Mouse (Mus musculus): Measurements from ENCODE around the gene Gm49383. TPM values are rescaled to one million over a fixed set of nuclear protein-coding genes. Genes with fewer than 3 reads are reported as not detected.

The Gm49383 gene
- polyA plus RNA-seq (2014; fragmentation: Nextera tagmentation; extraction: Ambion mirVana), result 24.3 and 29.6 TPM in 2 replicates

DNA sequence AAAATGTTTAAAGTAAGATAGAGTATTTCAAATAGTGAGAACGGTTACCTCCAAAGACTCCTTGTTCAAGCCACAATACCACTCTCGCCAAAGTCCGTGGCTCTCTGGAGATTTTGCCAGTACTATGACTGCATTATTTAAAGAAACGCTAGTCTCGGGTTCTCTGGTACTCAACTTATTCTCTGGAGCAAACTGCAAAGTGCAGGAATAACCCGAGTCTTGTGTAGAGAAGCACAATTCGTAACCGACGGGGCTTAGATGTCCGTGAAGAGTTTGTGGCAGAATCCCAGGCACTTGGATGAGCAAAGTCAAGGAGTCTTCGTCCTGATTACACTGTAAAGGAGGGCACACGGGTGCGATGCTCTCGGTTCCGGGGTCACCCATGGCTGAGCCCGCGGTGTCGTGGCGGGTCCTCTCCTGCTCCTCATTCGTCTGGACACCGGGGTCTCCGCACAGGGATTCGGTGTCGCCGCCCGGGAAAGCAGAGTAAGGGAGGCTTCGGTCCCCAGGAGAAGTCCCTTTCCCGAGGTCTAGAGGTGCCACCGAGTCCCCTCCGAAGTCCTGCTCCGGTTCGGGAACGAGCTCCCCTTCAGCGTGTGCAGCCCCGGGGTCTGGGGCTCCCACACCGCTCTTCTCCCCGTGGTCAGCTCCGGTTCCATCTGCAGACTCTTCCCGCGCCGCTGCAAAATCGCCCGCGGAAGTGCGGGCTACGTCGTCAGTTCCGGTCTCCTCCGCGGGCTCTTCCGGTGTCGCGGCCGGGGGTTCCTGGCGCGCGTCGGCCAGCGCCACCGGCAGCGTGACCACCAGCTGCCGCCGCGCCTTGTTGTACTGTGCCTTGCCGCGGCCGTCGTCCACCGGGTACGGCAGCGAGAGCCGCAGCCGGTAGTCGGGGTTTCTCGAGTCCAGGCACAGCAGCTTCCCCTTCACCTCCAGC is at the start of gene Gm49383:
Gene Gm49383 (minus strand): TSS at position 661 of the 934 bp plus-strand sequence.
- WGBS, result under 1% methylated on average over 75 of the region's 75 CpGs
- Histone ChIP-seq H3K4me3 (ENCODE audit: low read depth, low read length) (peak within 1 kb of the TSS; percentile 95), H3K9me3 (ENCODE audit: control insufficient read depth, low read depth, low read length) (no peaks in the 10 kb centered on the region), H3K27ac (ENCODE audit: low read length) (peak within 1 kb of the TSS; percentile 91), H3K27me3 (ENCODE audit: control insufficient read depth, insufficient read depth, low read length) (no peaks in the 10 kb centered on the region), H3K9ac (replicated peaks; ENCODE audit: low read depth, low read length) (peak within 1 kb of the TSS; percentile 81), H3K4me1 (ENCODE audit: control insufficient read depth, insufficient read depth, low read length) (peaks cover 11% of the 10 kb centered on the region; the same call in 1 of the 2 replicates), H3K36me3 (ENCODE audit: control insufficient read depth, insufficient read depth, low read length) (peaks cover 16% of the 10 kb centered on the region), H3K4me2 (replicated peaks; ENCODE audit: low read depth, low read length) (peak within 1 kb of the TSS; percentile 81)
- ATAC-seq (ENCODE audit: insufficient number of reproducible peaks, insufficient read depth, low FRiP score, low read depth), result peak; percentile 84

- Histone ChIP-seq H3K36me3 (ENCODE audit: control insufficient read depth, insufficient read depth, low read length) (no peaks in the 10 kb centered on the region), H3K4me3 (ENCODE audit: low read depth, low read length) (peak overlapping the region; percentile 71), H3K27ac (ENCODE audit: low read length) (peak overlapping the region; percentile 83), H3K4me2 (replicated peaks; ENCODE audit: low read depth, low read length) (peak overlapping the region; percentile 48), H3K9ac (replicated peaks; ENCODE audit: low read depth, low read length) (peak overlapping the region; percentile 72), H3K27me3 (ENCODE audit: control insufficient read depth, insufficient read depth, low read length) (no peaks in the 10 kb centered on the region), H3K4me1 (ENCODE audit: control insufficient read depth, insufficient read depth, low read length) (peaks cover 5% of the 10 kb centered on the region), H3K9me3 (ENCODE audit: control insufficient read depth, low read depth, low read length) (no peaks in the 10 kb centered on the region)
- under 1% methylated on average over 63 of the region's 64 CpGs for WGBS
- peak; percentile 92 for ATAC-seq (ENCODE audit: insufficient number of reproducible peaks, insufficient read depth, low FRiP score, low read depth)
Observed at GRCm38 (mm10) chr12:69241771-69242431, 45.0 kb upstream of the Gm49383 start.

GRCm38 (mm10) chr12:69241405-69241770 is 44.5 kb upstream of the Gm49383 start:
- no peaks in the 10 kb centered on the region for H3K27me3 ChIP-seq (ENCODE audit: control insufficient read depth, insufficient read depth, low read length)
- peak overlapping the region; percentile 71 for H3K4me3 ChIP-seq (ENCODE audit: low read depth, low read length)
- no peaks in the 10 kb centered on the region for H3K9me3 ChIP-seq (ENCODE audit: control insufficient read depth, low read depth, low read length)
- no peaks in the 10 kb centered on the region for H3K36me3 ChIP-seq (ENCODE audit: control insufficient read depth, insufficient read depth, low read length)
- H3K9ac ChIP-seq (replicated peaks; ENCODE audit: low read depth, low read length), result peak overlapping the region; percentile 72
- peaks cover 5% of the 10 kb centered on the region for H3K4me1 ChIP-seq (ENCODE audit: control insufficient read depth, insufficient read depth, low read length)
- peak overlapping the region; percentile 83 for H3K27ac ChIP-seq (ENCODE audit: low read length)
- 2% methylated on average over 3 of the region's 3 CpGs for WGBS
- ATAC-seq (ENCODE audit: insufficient number of reproducible peaks, insufficient read depth, low FRiP score, low read depth), result no peak
- peak overlapping the region; percentile 48 for H3K4me2 ChIP-seq (replicated peaks; ENCODE audit: low read depth, low read length)

DNA sequence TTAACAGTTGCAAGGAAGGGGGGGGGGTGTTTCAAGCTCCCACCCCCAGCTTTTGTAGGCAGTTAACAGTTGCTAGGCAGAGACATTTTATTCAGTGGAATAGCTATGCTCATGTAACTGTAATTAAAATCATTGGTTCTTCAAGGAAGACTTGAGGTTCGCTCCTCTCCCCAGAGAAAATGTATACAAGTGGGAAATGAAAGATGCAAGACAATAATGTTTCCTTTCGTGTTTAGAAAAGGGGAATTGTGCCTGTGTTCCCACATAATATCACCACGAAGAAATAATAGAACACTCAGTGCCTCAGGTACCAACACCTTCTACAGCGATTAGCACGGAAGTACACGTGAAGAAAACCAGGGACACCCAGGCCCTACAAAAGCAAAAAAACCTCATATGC is 44.0 kb upstream of the Gm49383 start, which contains the start of gene Klhdc1:
Gene Klhdc1 (plus strand): TSS at position 301 of the 400 bp plus-strand sequence.
- peaks cover 5% of the 10 kb centered on the region for H3K4me1 ChIP-seq (ENCODE audit: control insufficient read depth, insufficient read depth, low read length)
- H3K9me3 ChIP-seq (ENCODE audit: control insufficient read depth, low read depth, low read length), result no peaks in the 10 kb centered on the region
- 69% methylated on average over 6 of the region's 6 CpGs for WGBS
- peak within 1 kb of the TSS; percentile 71 for H3K4me3 ChIP-seq (ENCODE audit: low read depth, low read length)
- peak within 1 kb of the TSS; percentile 72 for H3K9ac ChIP-seq (replicated peaks; ENCODE audit: low read depth, low read length)
- H3K27ac ChIP-seq (ENCODE audit: low read length), result peak within 1 kb of the TSS; percentile 83
- no peaks in the 10 kb centered on the region for H3K36me3 ChIP-seq (ENCODE audit: control insufficient read depth, insufficient read depth, low read length)
- H3K4me2 ChIP-seq (replicated peaks; ENCODE audit: low read depth, low read length), result peak within 1 kb of the TSS; percentile 48
- H3K27me3 ChIP-seq (ENCODE audit: control insufficient read depth, insufficient read depth, low read length), result no peaks in the 10 kb centered on the region
- ATAC-seq (ENCODE audit: insufficient number of reproducible peaks, insufficient read depth, low FRiP score, low read depth), result no peak

GRCm38 (mm10) chr12:69238284-69238683 is 41.4 kb upstream of the Gm49383 start:
- Histone ChIP-seq H3K36me3 (ENCODE audit: control insufficient read depth, insufficient read depth, low read length) (no peaks in the 10 kb centered on the region), H3K27ac (ENCODE audit: low read length) (no peak overlapping the region), H3K27me3 (ENCODE audit: control insufficient read depth, insufficient read depth, low read length) (no peaks in the 10 kb centered on the region), H3K4me1 (ENCODE audit: control insufficient read depth, insufficient read depth, low read length) (peaks cover 5% of the 10 kb centered on the region), H3K4me2 (replicated peaks; ENCODE audit: low read depth, low read length) (no peak overlapping the region), H3K9me3 (ENCODE audit: control insufficient read depth, low read depth, low read length) (no peaks in the 10 kb centered on the region), H3K9ac (replicated peaks; ENCODE audit: low read depth, low read length) (no peak overlapping the region), H3K4me3 (ENCODE audit: low read depth, low read length) (no peak overlapping the region)
- ATAC-seq (ENCODE audit: insufficient number of reproducible peaks, insufficient read depth, low FRiP score, low read depth), result no peak
- WGBS, result 36% methylated on average over 3 of the region's 3 CpGs

DNA sequence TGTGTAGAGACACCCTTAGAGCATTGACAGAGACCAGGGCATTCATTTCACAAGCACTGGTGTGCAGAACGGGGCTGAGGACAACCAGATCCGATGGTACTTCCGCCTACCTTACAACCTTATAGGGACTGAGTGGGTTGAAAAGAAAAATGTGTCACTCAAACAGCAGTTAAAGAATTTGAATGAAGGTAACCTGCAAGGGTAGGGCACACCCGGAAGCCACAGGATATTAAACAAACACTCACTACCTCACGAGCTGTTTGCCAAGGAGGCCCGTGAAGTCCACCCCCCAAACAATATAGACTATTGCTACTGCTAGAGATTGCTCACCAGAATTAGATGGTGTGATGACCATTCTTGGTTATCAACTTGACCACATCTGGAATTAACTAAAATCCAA is 38.9 kb upstream of the Gm49383 start:
- no peaks in the 10 kb centered on the region for H3K9me3 ChIP-seq (ENCODE audit: control insufficient read depth, low read depth, low read length)
- peak; percentile 53; the same call in 1 of the 2 replicates for ATAC-seq (ENCODE audit: insufficient number of reproducible peaks, insufficient read depth, low FRiP score, low read depth)
- H3K27me3 ChIP-seq (ENCODE audit: control insufficient read depth, insufficient read depth, low read length), result no peaks in the 10 kb centered on the region
- no peak overlapping the region for H3K9ac ChIP-seq (replicated peaks; ENCODE audit: low read depth, low read length)
- no peak overlapping the region for H3K27ac ChIP-seq (ENCODE audit: low read length)
- H3K36me3 ChIP-seq (ENCODE audit: control insufficient read depth, insufficient read depth, low read length), result no peaks in the 10 kb centered on the region
- WGBS, result 78% methylated on average over 6 of the region's 6 CpGs
- H3K4me1 ChIP-seq (ENCODE audit: control insufficient read depth, insufficient read depth, low read length), result peaks cover under 1% of the 10 kb centered on the region; the same call in 1 of the 2 replicates
- no peak overlapping the region for H3K4me3 ChIP-seq (ENCODE audit: low read depth, low read length)
- no peak overlapping the region for H3K4me2 ChIP-seq (replicated peaks; ENCODE audit: low read depth, low read length)

DNA sequence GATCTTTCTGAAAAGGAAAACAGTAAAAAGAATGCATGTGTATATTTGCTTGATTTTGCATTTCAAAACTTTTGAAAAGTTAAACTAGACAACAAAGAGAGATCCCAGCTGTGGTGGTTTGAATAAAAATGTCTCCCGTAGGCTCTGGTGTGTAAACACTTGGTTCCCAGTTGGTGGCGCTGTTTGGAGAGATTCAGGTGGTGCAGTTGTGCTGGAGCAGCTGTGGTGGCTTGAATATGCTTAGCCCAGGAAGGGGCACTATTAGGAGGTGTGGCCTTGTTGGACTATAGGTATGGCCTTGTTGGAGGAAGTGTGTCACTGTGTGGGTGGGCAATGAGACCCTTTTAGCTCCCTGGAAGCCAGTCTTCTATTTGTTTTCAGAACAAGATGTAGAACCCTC is 32.3 kb upstream of the Gm49383 start:
- H3K4me3 ChIP-seq (ENCODE audit: low read depth, low read length), result no peak overlapping the region
- H3K9ac ChIP-seq (replicated peaks; ENCODE audit: low read depth, low read length), result no peak overlapping the region
- WGBS, result 63% methylated on average over 2 of the region's 2 CpGs
- ATAC-seq (ENCODE audit: insufficient number of reproducible peaks, insufficient read depth, low FRiP score, low read depth), result no peak
- no peaks in the 10 kb centered on the region; the same call in 1 of the 2 replicates for H3K36me3 ChIP-seq (ENCODE audit: control insufficient read depth, insufficient read depth, low read length)
- H3K4me2 ChIP-seq (replicated peaks; ENCODE audit: low read depth, low read length), result no peak overlapping the region
- no peaks in the 10 kb centered on the region for H3K9me3 ChIP-seq (ENCODE audit: control insufficient read depth, low read depth, low read length)
- no peak overlapping the region for H3K27ac ChIP-seq (ENCODE audit: low read length)
- H3K27me3 ChIP-seq (ENCODE audit: control insufficient read depth, insufficient read depth, low read length), result no peaks in the 10 kb centered on the region
- H3K4me1 ChIP-seq (ENCODE audit: control insufficient read depth, insufficient read depth, low read length), result peaks cover 4% of the 10 kb centered on the region; the same call in 1 of the 2 replicates

DNA sequence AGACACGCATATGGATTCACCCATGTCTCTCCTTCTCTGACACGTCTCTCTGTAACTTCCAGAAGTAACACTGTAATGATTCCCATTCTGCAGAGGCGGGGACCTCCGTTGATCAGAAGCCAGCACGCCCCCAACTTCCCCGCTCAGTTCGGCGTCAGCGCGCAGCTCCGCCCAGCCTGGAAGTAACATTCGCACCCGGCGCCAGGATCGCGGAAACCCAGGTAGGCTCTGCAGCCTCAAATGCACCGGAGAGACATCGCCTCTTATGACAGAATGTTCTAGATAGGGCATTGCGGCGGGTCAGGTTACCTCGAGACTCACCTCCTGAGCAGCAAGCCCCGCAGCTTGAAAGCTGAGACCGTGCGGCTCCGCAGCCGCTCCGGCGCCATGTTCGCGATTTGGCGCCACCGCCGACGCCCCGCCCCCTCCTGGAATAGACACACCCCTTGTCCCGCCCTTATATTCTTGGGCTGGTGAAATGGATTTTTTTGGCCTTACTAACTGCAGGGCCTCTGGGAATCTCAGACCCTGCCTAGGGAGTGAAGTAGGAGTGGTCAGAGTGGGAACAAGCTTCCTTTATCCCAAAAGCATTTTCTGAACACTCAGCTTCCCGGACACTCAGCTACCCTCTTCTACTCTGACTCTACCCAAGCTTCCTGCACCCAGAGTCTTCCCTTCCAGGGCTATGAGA is 31.0 kb upstream of the Gm49383 start, which contains the start of gene Pole2:
Gene Pole2 (minus strand): TSS at position 420 of the 691 bp plus-strand sequence.
- no peaks in the 10 kb centered on the region for H3K9me3 ChIP-seq (ENCODE audit: control insufficient read depth, low read depth, low read length)
- peak within 1 kb of the TSS; percentile 23 for H3K9ac ChIP-seq (replicated peaks; ENCODE audit: low read depth, low read length)
- H3K4me3 ChIP-seq (ENCODE audit: low read depth, low read length), result peak within 1 kb of the TSS; percentile 60
- peak; percentile 96 for ATAC-seq (ENCODE audit: insufficient number of reproducible peaks, insufficient read depth, low FRiP score, low read depth)
- H3K4me1 ChIP-seq (ENCODE audit: control insufficient read depth, insufficient read depth, low read length), result peaks cover 4% of the 10 kb centered on the region; the same call in 1 of the 2 replicates
- no peaks in the 10 kb centered on the region for H3K27me3 ChIP-seq (ENCODE audit: control insufficient read depth, insufficient read depth, low read length)
- H3K4me2 ChIP-seq (replicated peaks; ENCODE audit: low read depth, low read length), result peak within 1 kb of the TSS; percentile 39
- WGBS, result under 1% methylated on average over 37 of the region's 37 CpGs
- H3K27ac ChIP-seq (ENCODE audit: low read length), result peak within 1 kb of the TSS; percentile 90
- no peaks in the 10 kb centered on the region; the same call in 1 of the 2 replicates for H3K36me3 ChIP-seq (ENCODE audit: control insufficient read depth, insufficient read depth, low read length)
